Mouse (Mus musculus): ENCODE data around the gene Fam222a. TPM values are rescaled to one million over a fixed set of nuclear protein-coding genes. Genes with fewer than 3 reads are reported as not detected.

Gene Fam222a
- polyA plus RNA-seq, 1 experiment from 2014 or later = 5.7 TPM

DNA sequence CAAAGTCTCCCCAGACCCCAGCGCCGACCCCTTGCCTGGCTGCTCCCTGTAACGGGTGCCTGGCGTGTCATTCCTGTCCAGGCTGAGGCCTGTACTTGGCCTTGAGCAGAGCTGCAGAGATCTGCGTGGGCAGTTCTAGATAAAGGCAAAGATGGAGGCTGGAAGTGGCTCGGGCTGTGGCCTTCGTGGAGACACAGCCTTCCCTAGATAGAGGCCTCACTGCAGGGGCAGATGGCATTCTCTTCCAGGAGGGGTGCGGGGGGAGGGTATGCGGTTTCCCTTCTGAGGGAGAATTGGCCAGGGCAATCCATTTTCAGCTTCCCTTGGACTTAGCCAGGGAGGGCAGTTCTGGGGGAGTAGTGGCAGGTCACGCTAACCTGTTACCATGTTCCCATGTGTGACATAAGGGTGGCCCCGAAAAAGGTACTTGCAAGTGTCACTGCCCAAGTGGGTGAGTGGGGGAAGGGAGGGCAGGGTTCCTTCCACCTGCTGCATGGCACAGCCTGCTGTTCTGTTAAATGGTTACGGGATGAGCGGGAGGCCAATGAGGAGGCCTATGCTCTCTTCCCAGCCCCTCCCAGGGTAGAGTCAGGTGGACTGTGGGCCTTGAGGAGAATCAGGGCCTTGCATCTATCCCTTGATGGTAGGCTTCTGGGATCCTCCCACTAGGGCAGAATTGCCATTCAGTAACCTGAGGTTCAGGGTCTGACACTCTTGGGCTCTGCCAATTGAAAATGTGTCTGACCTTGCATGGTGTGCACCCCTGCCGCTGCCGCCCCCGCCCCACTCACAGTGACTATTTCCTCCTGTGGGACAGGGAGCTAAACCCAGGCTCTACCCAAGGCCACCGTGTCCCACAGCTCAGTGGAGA lies 22.5 kb downstream of the Fam222a start:
- peak overlapping the region; percentile 72 for H3K27ac ChIP-seq (replicated peaks; ENCODE audit: low read depth, low read length)
- H3K9ac ChIP-seq (replicated peaks; ENCODE audit: low read length) = 0 out of 2 replicates have a peak overlapping the region, but pooled peaks have one; percentile 27

GRCm38 (mm10) chr5:114591151-114591561 lies 23.3 kb downstream of the Fam222a start:
- H3K9ac ChIP-seq (replicated peaks; ENCODE audit: low read length) = 0 out of 2 replicates have a peak overlapping the region, but pooled peaks have one; percentile 27
- H3K4me2 ChIP-seq (ENCODE audit: low read length) = no peak overlapping the region; the same call in 1 of the 2 replicates
- H3K36me3 ChIP-seq (ENCODE audit: control insufficient read depth, insufficient read depth, low read length) = peaks cover 14% of the 10 kb centered on the region; the same call in 1 of the 2 replicates
- H3K27me3 ChIP-seq (ENCODE audit: control insufficient read depth, insufficient read depth, low read length) = no peaks in the 10 kb centered on the region
- peaks cover 72% of the 10 kb centered on the region for H3K4me1 ChIP-seq (ENCODE audit: control insufficient read depth, insufficient read depth, low read length)
- H3K4me3 ChIP-seq (replicated peaks; ENCODE audit: low read depth, low read length) = no peak overlapping the region
- no peak for ATAC-seq (ENCODE audit: low FRiP score, low TSS enrichment)
- 5% methylated on average over 15 of the region's 15 CpGs for WGBS
- no peaks in the 10 kb centered on the region for H3K9me3 ChIP-seq (ENCODE audit: control insufficient read depth, low read length)
- peak; percentile 57 for DNase-seq
- H3K27ac ChIP-seq (replicated peaks; ENCODE audit: low read depth, low read length) = peak overlapping the region; percentile 72

More for the DNA sequence above, 22.5 kb downstream of the Fam222a start:
- WGBS = 68% methylated on average over 17 of the region's 17 CpGs
- no peak for DNase-seq
- ATAC-seq (ENCODE audit: low FRiP score, low TSS enrichment) = no peak
- no peak overlapping the region for H3K4me2 ChIP-seq (ENCODE audit: low read length)
- peaks cover 80% of the 10 kb centered on the region for H3K4me1 ChIP-seq (ENCODE audit: control insufficient read depth, insufficient read depth, low read length)
- no peaks in the 10 kb centered on the region for H3K9me3 ChIP-seq (ENCODE audit: control insufficient read depth, low read length)
- no peak overlapping the region for H3K4me3 ChIP-seq (replicated peaks; ENCODE audit: low read depth, low read length)
- H3K27me3 ChIP-seq (ENCODE audit: control insufficient read depth, insufficient read depth, low read length) = no peaks in the 10 kb centered on the region
- H3K36me3 ChIP-seq (ENCODE audit: control insufficient read depth, insufficient read depth, low read length) = peaks cover 12% of the 10 kb centered on the region; the same call in 1 of the 2 replicates

DNA sequence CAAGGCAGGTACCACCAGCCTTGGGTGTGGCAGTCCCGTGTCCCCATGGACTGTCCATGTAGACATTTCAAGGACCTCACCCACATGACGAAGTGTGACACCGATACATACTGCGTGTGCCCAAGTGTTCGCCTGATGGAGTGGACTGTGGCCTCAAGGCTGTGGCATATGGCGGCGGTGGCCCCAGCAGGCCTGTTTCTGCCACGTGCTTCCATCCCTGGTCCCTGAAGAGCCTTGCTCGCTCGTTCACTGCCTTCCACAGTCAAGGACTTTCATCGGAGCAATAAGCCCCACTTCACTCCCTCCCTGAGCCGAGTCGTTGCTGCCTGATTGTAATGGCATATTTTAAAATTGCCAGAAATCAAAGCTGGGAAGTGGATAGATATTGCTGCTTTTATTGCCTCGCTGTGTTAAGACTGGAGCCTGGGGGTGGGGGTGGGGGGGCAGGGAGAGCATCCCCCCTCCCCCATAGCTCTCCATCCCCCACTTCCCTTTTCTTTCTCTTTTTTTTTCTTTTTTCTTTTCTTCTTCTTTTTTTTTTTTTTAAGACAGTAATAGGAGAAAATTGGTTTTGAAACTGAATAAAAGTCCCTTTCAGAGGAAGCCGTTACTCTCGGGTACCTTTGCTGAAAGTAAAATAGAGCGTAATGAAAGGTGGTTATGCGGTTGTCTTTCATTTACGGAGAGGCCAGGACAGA lies 24.8 kb downstream of the Fam222a start:
- H3K9me3 ChIP-seq (ENCODE audit: control insufficient read depth, low read length) = no peaks in the 10 kb centered on the region
- no peak for ATAC-seq (ENCODE audit: low FRiP score, low TSS enrichment)
- peak overlapping the region; percentile 11; the same call in 1 of the 2 replicates for H3K4me2 ChIP-seq (ENCODE audit: low read length)
- no peaks in the 10 kb centered on the region for H3K27me3 ChIP-seq (ENCODE audit: control insufficient read depth, insufficient read depth, low read length)
- DNase-seq = peak; percentile 64
- peak overlapping the region; percentile 72 for H3K27ac ChIP-seq (replicated peaks; ENCODE audit: low read depth, low read length)
- peaks cover 14% of the 10 kb centered on the region; the same call in 1 of the 2 replicates for H3K36me3 ChIP-seq (ENCODE audit: control insufficient read depth, insufficient read depth, low read length)
- H3K9ac ChIP-seq (replicated peaks; ENCODE audit: low read length) = no peak overlapping the region
- WGBS = 27% methylated on average over 19 of the region's 19 CpGs
- no peak overlapping the region for H3K4me3 ChIP-seq (replicated peaks; ENCODE audit: low read depth, low read length)
- peaks cover 73% of the 10 kb centered on the region for H3K4me1 ChIP-seq (ENCODE audit: control insufficient read depth, insufficient read depth, low read length)

DNA sequence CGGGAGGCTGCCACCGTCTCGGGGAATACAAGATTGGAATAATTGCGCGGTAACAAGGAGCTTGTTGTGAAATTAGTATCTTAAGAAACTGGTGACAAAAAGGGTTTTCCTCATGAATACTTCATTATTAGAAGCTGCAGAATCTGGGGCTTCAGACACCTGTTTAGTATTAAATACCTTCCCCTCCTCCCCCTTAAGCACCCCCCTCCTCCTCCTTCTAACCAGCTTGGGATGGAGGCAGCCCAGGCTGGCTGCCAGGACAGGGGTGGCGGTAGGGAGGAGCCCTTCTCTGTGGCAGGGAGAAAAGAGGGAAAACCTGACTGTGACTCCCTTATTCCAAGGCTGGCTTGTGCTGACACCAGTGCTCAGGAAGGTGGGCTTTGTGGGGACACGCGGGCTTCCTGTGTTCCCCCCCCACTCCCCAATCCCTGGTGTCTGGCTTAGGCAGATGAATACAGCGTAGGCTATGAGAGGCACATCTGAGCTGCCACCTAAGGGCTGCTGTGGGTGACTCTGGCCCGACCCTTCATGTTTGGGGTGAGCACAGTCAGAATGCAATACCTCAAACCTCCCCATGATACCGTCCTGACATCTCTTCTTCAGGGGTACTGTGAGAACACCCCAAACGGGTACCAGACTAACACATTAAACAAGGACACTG lies 25.5 kb downstream of the Fam222a start:
- ATAC-seq (ENCODE audit: low FRiP score, low TSS enrichment) (no peak), DNase-seq (peak; percentile 53)
- Histone ChIP-seq H3K36me3 (ENCODE audit: control insufficient read depth, insufficient read depth, low read length) (peaks cover 14% of the 10 kb centered on the region; the same call in 1 of the 2 replicates), H3K27ac (replicated peaks; ENCODE audit: low read depth, low read length) (no peak overlapping the region), H3K4me2 (ENCODE audit: low read length) (peak overlapping the region; percentile 11; the same call in 1 of the 2 replicates), H3K9ac (replicated peaks; ENCODE audit: low read length) (no peak overlapping the region), H3K9me3 (ENCODE audit: control insufficient read depth, low read length) (no peaks in the 10 kb centered on the region), H3K4me3 (replicated peaks; ENCODE audit: low read depth, low read length) (no peak overlapping the region), H3K27me3 (ENCODE audit: control insufficient read depth, insufficient read depth, low read length) (no peaks in the 10 kb centered on the region), H3K4me1 (ENCODE audit: control insufficient read depth, insufficient read depth, low read length) (peaks cover 67% of the 10 kb centered on the region)
- WGBS = 42% methylated on average over 12 of the region's 12 CpGs

- peaks cover 60% of the 10 kb centered on the region for H3K4me1 ChIP-seq (ENCODE audit: control insufficient read depth, insufficient read depth, low read length)
- DNase-seq (no peak), ATAC-seq (ENCODE audit: low FRiP score, low TSS enrichment) (no peak)
- no peak overlapping the region for H3K9ac ChIP-seq (replicated peaks; ENCODE audit: low read length)
- peak overlapping the region; percentile 37; the same call in 1 of the 2 replicates for H3K27ac ChIP-seq (replicated peaks; ENCODE audit: low read depth, low read length)
- H3K27me3 ChIP-seq (ENCODE audit: control insufficient read depth, insufficient read depth, low read length) = no peaks in the 10 kb centered on the region
- WGBS = 91% methylated on average over 5 of the region's 5 CpGs
- no peak overlapping the region for H3K4me2 ChIP-seq (ENCODE audit: low read length)
- H3K36me3 ChIP-seq (ENCODE audit: control insufficient read depth, insufficient read depth, low read length) = peaks cover 14% of the 10 kb centered on the region; the same call in 1 of the 2 replicates
- H3K9me3 ChIP-seq (ENCODE audit: control insufficient read depth, low read length) = no peaks in the 10 kb centered on the region
- H3K4me3 ChIP-seq (replicated peaks; ENCODE audit: low read depth, low read length) = no peak overlapping the region
Measured at GRCm38 (mm10) chr5:114593949-114594348, 26.1 kb downstream of the Fam222a start.

DNA sequence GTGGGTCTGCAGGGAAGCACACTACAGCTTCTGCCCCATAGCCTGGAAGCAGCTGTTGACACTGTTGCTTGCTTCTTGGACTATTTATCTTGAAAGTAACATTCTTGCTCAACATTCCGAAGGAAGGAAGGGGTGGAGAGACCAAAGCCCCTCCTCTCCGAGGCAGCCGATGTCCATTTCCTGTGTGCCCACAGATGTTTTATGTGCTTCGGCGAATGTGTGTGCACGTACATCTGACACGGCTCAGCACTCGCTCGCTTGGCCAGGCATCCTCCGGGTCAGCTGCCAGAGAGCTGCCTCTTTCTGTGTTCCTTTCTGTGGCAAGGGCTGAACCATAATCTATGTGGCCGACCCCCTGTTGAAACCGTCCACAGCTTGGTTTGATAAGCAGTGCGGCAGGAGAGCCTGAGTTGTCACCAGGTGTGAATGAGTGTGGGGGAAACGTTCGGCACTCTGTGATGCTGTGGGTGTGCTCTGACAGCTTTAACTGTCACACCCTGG lies 27.0 kb downstream of the Fam222a start:
- Histone ChIP-seq H3K4me3 (replicated peaks; ENCODE audit: low read depth, low read length) (no peak overlapping the region), H3K4me2 (ENCODE audit: low read length) (no peak overlapping the region), H3K4me1 (ENCODE audit: control insufficient read depth, insufficient read depth, low read length) (peaks cover 52% of the 10 kb centered on the region), H3K9me3 (ENCODE audit: control insufficient read depth, low read length) (no peaks in the 10 kb centered on the region), H3K36me3 (ENCODE audit: control insufficient read depth, insufficient read depth, low read length) (peaks cover 14% of the 10 kb centered on the region; the same call in 1 of the 2 replicates), H3K27ac (replicated peaks; ENCODE audit: low read depth, low read length) (no peak overlapping the region; the same call in 1 of the 2 replicates), H3K27me3 (ENCODE audit: control insufficient read depth, insufficient read depth, low read length) (no peaks in the 10 kb centered on the region), H3K9ac (replicated peaks; ENCODE audit: low read length) (no peak overlapping the region)
- no peak for DNase-seq
- WGBS = 88% methylated on average over 15 of the region's 15 CpGs
- ATAC-seq (ENCODE audit: low FRiP score, low TSS enrichment) = no peak

DNA sequence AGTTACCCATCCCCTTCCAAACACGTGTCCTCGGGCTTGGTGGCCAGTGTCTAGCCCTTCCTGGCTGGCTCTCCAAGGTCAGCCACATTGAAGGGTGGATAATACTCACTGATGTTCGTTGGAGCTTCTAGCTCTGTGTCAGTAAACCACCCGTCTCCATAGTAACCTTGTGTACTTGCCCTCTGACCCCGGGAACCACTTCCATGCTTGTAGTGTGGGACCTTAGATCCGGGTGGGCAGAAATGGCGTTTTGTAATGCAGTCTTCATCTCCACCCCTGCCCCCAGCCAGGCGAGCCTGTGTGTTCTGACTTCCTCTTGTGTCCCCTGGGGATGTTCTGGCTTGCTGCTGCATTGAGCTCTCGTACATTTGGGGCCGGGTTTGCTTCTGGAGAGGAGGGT lies 28.8 kb downstream of the Fam222a start:
- 31% methylated on average over 10 of the region's 10 CpGs for WGBS
- peaks cover 34% of the 10 kb centered on the region for H3K4me1 ChIP-seq (ENCODE audit: control insufficient read depth, insufficient read depth, low read length)
- H3K27ac ChIP-seq (replicated peaks; ENCODE audit: low read depth, low read length) = 0 out of 2 replicates have a peak overlapping the region, but pooled peaks have one; percentile 26
- no peaks in the 10 kb centered on the region for H3K27me3 ChIP-seq (ENCODE audit: control insufficient read depth, insufficient read depth, low read length)
- no peak for ATAC-seq (ENCODE audit: low FRiP score, low TSS enrichment)
- H3K4me3 ChIP-seq (replicated peaks; ENCODE audit: low read depth, low read length) = no peak overlapping the region
- no peaks in the 10 kb centered on the region for H3K9me3 ChIP-seq (ENCODE audit: control insufficient read depth, low read length)
- peak; percentile 31 for DNase-seq
- no peak overlapping the region for H3K4me2 ChIP-seq (ENCODE audit: low read length)
- peaks cover 14% of the 10 kb centered on the region; the same call in 1 of the 2 replicates for H3K36me3 ChIP-seq (ENCODE audit: control insufficient read depth, insufficient read depth, low read length)
- no peak overlapping the region for H3K9ac ChIP-seq (replicated peaks; ENCODE audit: low read length)

DNA sequence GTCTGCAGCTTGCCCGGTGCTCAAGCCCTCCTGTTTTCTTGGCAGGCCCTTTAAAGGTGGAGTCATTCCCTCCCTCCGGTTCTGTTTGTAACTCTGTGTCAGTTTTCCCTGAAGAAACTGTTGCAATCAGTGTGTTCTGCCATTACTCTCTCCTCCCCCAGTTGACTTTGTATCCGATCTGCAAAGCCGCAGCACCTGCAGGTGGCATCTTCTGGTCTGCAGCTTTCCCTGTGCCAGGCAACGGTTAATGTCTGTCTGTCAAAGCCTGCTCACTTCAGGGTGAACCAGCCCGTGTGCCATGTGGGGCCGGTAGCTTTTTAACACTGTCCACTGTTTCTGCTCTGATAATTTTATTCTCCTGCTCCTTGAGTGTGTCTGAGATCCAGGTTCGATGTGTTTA lies 29.4 kb downstream of the Fam222a start:
- Histone ChIP-seq H3K9ac (replicated peaks; ENCODE audit: low read length) (no peak overlapping the region), H3K36me3 (ENCODE audit: control insufficient read depth, insufficient read depth, low read length) (peaks cover 14% of the 10 kb centered on the region; the same call in 1 of the 2 replicates), H3K4me3 (replicated peaks; ENCODE audit: low read depth, low read length) (no peak overlapping the region), H3K4me1 (ENCODE audit: control insufficient read depth, insufficient read depth, low read length) (peaks cover 27% of the 10 kb centered on the region), H3K9me3 (ENCODE audit: control insufficient read depth, low read length) (no peaks in the 10 kb centered on the region), H3K4me2 (ENCODE audit: low read length) (no peak overlapping the region), H3K27ac (replicated peaks; ENCODE audit: low read depth, low read length) (no peak overlapping the region), H3K27me3 (ENCODE audit: control insufficient read depth, insufficient read depth, low read length) (no peaks in the 10 kb centered on the region)
- ATAC-seq (ENCODE audit: low FRiP score, low TSS enrichment) (no peak), DNase-seq (no peak)
- 60% methylated on average over 8 of the region's 8 CpGs for WGBS
